9 mouse cellular contexts compared by ENCODE assay signal in the genomic region with DNA sequence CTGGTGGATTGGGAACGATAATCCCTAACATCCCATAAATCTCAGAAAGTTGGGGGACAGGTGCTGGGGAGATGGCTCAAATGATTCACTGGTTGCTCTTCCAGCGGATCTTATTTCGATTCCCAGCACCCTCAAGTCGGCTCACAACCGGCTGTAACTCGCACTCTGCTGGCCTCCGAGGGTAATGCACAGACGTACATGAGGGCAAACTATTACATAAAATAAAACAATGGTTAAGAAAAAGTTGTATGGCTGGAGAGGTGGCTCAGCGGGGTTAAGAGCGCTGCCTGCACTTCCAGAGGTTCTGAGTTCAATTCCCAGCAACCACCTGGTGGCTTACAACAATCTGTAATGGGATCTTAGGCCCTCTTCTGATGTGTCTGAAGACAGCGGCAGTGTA. TPM values are rescaled to one million over a fixed set of nuclear protein-coding genes. Genes with fewer than 3 reads are reported as not detected.
DNase-seq lines count a peak whose midpoint lies in the region; ATAC-seq and TF ChIP-seq lines count a peak whose summit lies in the region.
"Had no signal": no experiment of that assay in that cellular context is flagged by ENCODE, and none has a peak within 500 bp of the region (broad histone marks: within the 10 kb centered on the region; RNA-seq: fewer than 3 reads in every experiment).

No protein-coding gene starts in this region.

- no peak for TF ChIP-seq CTCF in testis, adult 2 months (IDR thresholded peaks at IDR 0.05; ENCODE audit: control insufficient read depth, insufficient read depth, insufficient replicate concordance, low read depth, low read length)

- no peak for TF ChIP-seq POLR2A in testis, adult 2 months (IDR thresholded peaks at IDR 0.05; ENCODE audit: control insufficient read depth, low read depth, low read length)

- no peak overlapping the region for H3K27ac ChIP-seq in testis, adult 2 months (ENCODE audit: control insufficient read depth, insufficient read depth, low read depth, low read length)
- H3K27ac ChIP-seq in limb, embryonic 15.5 days, result no peak overlapping the region

- intact Hi-C loops in left cerebral cortex, postnatal 4 days (cut with DNase I), result no loop called here

- H3K27me3 ChIP-seq in testis, adult 2 months (ENCODE audit: control insufficient read depth, insufficient read depth, low read length), result no peaks in the 10 kb centered on the region
- peaks cover 68% of the 10 kb centered on the region for H3K27me3 ChIP-seq in limb, embryonic 15.5 days

- WGBS in limb, embryonic 15.5 days, result 56% methylated on average over 11 of the region's 11 CpGs

- no peak for ATAC-seq in limb, embryonic 15.5 days (ENCODE audit: insufficient number of reproducible peaks, low FRiP score, low TSS enrichment, low read depth)

- H3K9ac ChIP-seq in limb, embryonic 15.5 days, result no peak overlapping the region

- no peaks in the 10 kb centered on the region for H3K9me3 ChIP-seq in limb, embryonic 15.5 days

- H3K4me1 ChIP-seq in testis, adult 2 months (ENCODE audit: control insufficient read depth, insufficient read depth, low read length), result peaks cover 25% of the 10 kb centered on the region
- peaks cover 12% of the 10 kb centered on the region for H3K4me1 ChIP-seq in limb, embryonic 15.5 days

- H3K36me3 ChIP-seq in testis, adult 2 months (ENCODE audit: control insufficient read depth, insufficient read depth, low read length), result no peaks in the 10 kb centered on the region; the same call in 1 of the 2 replicates
- no peaks in the 10 kb centered on the region for H3K36me3 ChIP-seq in limb, embryonic 15.5 days

- H3K4me3 ChIP-seq in testis, adult 2 months (ENCODE audit: control insufficient read depth, low read depth, low read length), result peak overlapping the region; percentile 91
- H3K4me3 ChIP-seq in limb, embryonic 15.5 days, result peak overlapping the region; percentile 45

- peak; percentile 61 for DNase-seq in cerebellum, adult 9-10 months
- DNase-seq in cerebellum, adult 9-11 months, result no peak
- no peak for DNase-seq in testis, postnatal 10 days (ENCODE audit: low spot score)
- DNase-seq in urinary bladder, postnatal 25 days (ENCODE audit: low spot score), result no peak
- DNase-seq in left cerebral cortex, postnatal 4 days, result no peak
- no peak for DNase-seq in spleen, postnatal 14 days (ENCODE audit: low spot score in 2 of 2)

- H3K4me2 ChIP-seq in limb, embryonic 15.5 days, result peak overlapping the region; percentile 89

RNA-seq across cellular contexts. Expression of gene Kcnj9, which starts 2.4 kb away (rescaled TPM):
- 40.4 and 41.2 TPM in 2 replicates for polyA plus RNA-seq in testis, adult 2 months (2012; rRNA removed)
- 0.04 and 0.09 TPM in 2 replicates for polyA plus RNA-seq in limb, embryonic 15.5 days (2015; fragmentation: Nextera tagmentation; extraction: Ambion mirVana)
- total RNA-seq in left cerebral cortex, postnatal 4 days (2021), result 10 to 100 TPM; 23.5 to 27.4 TPM
- total RNA-seq: hematopoietic stem cell, adult 5-6 weeks had no signal

RNA-seq across cellular contexts. Expression of gene Kcnj10, which starts 14.3 kb away (rescaled TPM):
- 0.06 TPM in 2 replicates for polyA plus RNA-seq in testis, adult 2 months (2012; rRNA removed)
- polyA plus RNA-seq in limb, embryonic 15.5 days (2015; fragmentation: Nextera tagmentation; extraction: Ambion mirVana), result 0.04 and 0.05 TPM in 2 replicates
- 10 to 100 TPM; 20.4 to 21.3 TPM for total RNA-seq in left cerebral cortex, postnatal 4 days (2021)
- total RNA-seq: hematopoietic stem cell, adult 5-6 weeks had no signal

RNA-seq across cellular contexts. Expression of gene Atp1a2, which starts 28.8 kb away (rescaled TPM):
- 12.4 and 17.3 TPM in 2 replicates for polyA plus RNA-seq in testis, adult 2 months (2012; rRNA removed)
- 5.0 and 8.4 TPM in 2 replicates for polyA plus RNA-seq in limb, embryonic 15.5 days (2015; fragmentation: Nextera tagmentation; extraction: Ambion mirVana)
- total RNA-seq in left cerebral cortex, postnatal 4 days (2021), result 100 to 1,000 TPM; 211 to 226 TPM
- total RNA-seq: hematopoietic stem cell, adult 5-6 weeks had no signal

RNA-seq across cellular contexts. Expression of gene Pigm, which starts 49.7 kb away (rescaled TPM):
- 3.8 and 4.0 TPM in 2 replicates for polyA plus RNA-seq in testis, adult 2 months (2012; rRNA removed)
- 4.9 and 5.2 TPM in 2 replicates for polyA plus RNA-seq in limb, embryonic 15.5 days (2015; fragmentation: Nextera tagmentation; extraction: Ambion mirVana)
- total RNA-seq in left cerebral cortex, postnatal 4 days (2021), result 10 to 100 TPM; 11.1 TPM

Comparison
In these comparisons a context has a peak if more than half of its experiments do, and no peak if none do; other contexts are left out.
1. RNA of gene Kcnj9, which starts 2.4 kb away (polyA plus RNA-seq): 40.4 to 41.2 TPM in testis, adult 2 months; 0.04 to 0.09 TPM in limb, embryonic 15.5 days; every median in the first group is over 10 times any median in the second.